Mouse (Mus musculus) C2C12 (cell line): ENCODE results near the gene Dazap2. TPM values are rescaled to one million over a fixed set of nuclear protein-coding genes. Genes with fewer than 3 reads are reported as not detected.
A peak's percentile ranks its signal among the peaks of the same experiment; 100 is the strongest.

Experiments used
- H3K27me3 ChIP-seq: one replicate; pipeline ENCODE4 v1.6.1; 2011; ENCODE audit not compliant: control insufficient read depth, insufficient read depth, insufficient read length
- H3K36me3 ChIP-seq: one replicate; pipeline ENCODE4 v1.6.1; 2011; ENCODE audit not compliant: control insufficient read depth, insufficient read depth
- H3K4me3 ChIP-seq: one replicate; pipeline ENCODE4 v1.5.1; 2011; ENCODE audit warnings: mild to moderate bottlenecking, control low read depth; ENCODE audit not compliant: poor library complexity, insufficient read depth, severe bottlenecking
- H3K79me2 ChIP-seq: one replicate; pipeline ENCODE4 v1.6.1; 2011; ENCODE audit not compliant: control insufficient read depth, insufficient read depth
- H3K79me3 ChIP-seq: one replicate; pipeline ENCODE4 v1.6.1; 2011; ENCODE audit warnings: low read depth, control low read depth
- H3ac ChIP-seq: one replicate; pipeline ENCODE3; 2011; ENCODE audit warnings: low read depth; ENCODE audit not compliant: control insufficient read depth, insufficient read length
- CEBPB ChIP-seq: IDR thresholded peaks from one replicate; pipeline ENCODE4 v1.6.1; 2011; ENCODE audit warnings: low read depth, mild to moderate bottlenecking, control low read depth, moderate library complexity
- CTCF ChIP-seq: IDR thresholded peaks from one replicate; pipeline ENCODE4 v1.5.1; 2011; ENCODE audit not compliant: control insufficient read depth, insufficient read depth, insufficient read length
- FOSL1 ChIP-seq: IDR thresholded peaks from one replicate; pipeline ENCODE4 v1.8.0; 2011; ENCODE audit warnings: mild to moderate bottlenecking, low read length; ENCODE audit not compliant: poor library complexity, insufficient read depth, severe bottlenecking
- MAX ChIP-seq: IDR thresholded peaks from one replicate; pipeline ENCODE4 v1.6.1; 2011; ENCODE audit warnings: mild to moderate bottlenecking, control low read depth
- MYOD1 ChIP-seq: IDR thresholded peaks from one replicate; pipeline ENCODE4 v1.6.1; 2011; ENCODE audit warnings: low read depth; ENCODE audit not compliant: control insufficient read depth, insufficient read length
- MYOG ChIP-seq: IDR thresholded peaks from one replicate; pipeline ENCODE4 v1.6.1; 2011; ENCODE audit not compliant: control insufficient read depth, insufficient read length; ENCODE audit errors: extremely low read depth
- USF1 ChIP-seq: IDR thresholded peaks from one replicate; pipeline ENCODE4 v1.6.1; 2011; ENCODE audit warnings: low read depth, mild to moderate bottlenecking, control low read depth, moderate library complexity
- polyA plus RNA-seq: library from polyadenylated mRNA; unstranded; fragments of >200 nt; fragmentation: generic; extraction: Trizol; gene quantifications from one replicate; pipeline ENCODE4 v1.2.1, GENCODE M21; 2012; ENCODE audit warnings: missing spikeins

The Dazap2 gene
- polyA plus RNA-seq, 1 experiment, result 142 TPM

GRCm38 (mm10) chr15:100588297-100588696, 26.9 kb upstream of the Dazap2 start:
- Histone ChIP-seq H3K79me2 (no peaks in the 10 kb centered on the region), H3K79me3 (no peaks in the 10 kb centered on the region), H3ac (no peak overlapping the region), H3K27me3 (no peaks in the 10 kb centered on the region), H3K4me3 (no peak overlapping the region), H3K36me3 (no peaks in the 10 kb centered on the region)
- TF ChIP-seq MAX (no peak), USF1 (no peak), CEBPB (no peak), CTCF (no peak), MYOD1 (no peak), FOSL1 (no peak)

GRCm38 (mm10) chr15:100590436-100590835, 24.7 kb upstream of the Dazap2 start:
- Histone ChIP-seq H3K79me2 (no peaks in the 10 kb centered on the region), H3K36me3 (no peaks in the 10 kb centered on the region), H3K79me3 (no peaks in the 10 kb centered on the region), H3ac (no peak overlapping the region), H3K4me3 (no peak overlapping the region), H3K27me3 (no peaks in the 10 kb centered on the region)
- TF ChIP-seq CEBPB (no peak), MAX (no peak), USF1 (no peak), FOSL1 (no peak), CTCF (no peak), MYOG (no peak), MYOD1 (no peak)

GRCm38 (mm10) chr15:100592817-100593216, 22.3 kb upstream of the Dazap2 start:
- Histone ChIP-seq H3K4me3 (no peak overlapping the region), H3K36me3 (no peaks in the 10 kb centered on the region), H3K79me3 (no peaks in the 10 kb centered on the region), H3K79me2 (no peaks in the 10 kb centered on the region), H3ac (no peak overlapping the region), H3K27me3 (no peaks in the 10 kb centered on the region)
- no peak for TF ChIP-seq CTCF
- no peak for TF ChIP-seq MYOD1
- TF ChIP-seq MAX, result no peak
- TF ChIP-seq USF1, result no peak
- TF ChIP-seq MYOG, result no peak
- no peak for TF ChIP-seq FOSL1
- TF ChIP-seq CEBPB, result no peak

GRCm38 (mm10) chr15:100598287-100598882, 16.8 kb upstream of the Dazap2 start:
- TF ChIP-seq MAX, result no peak
- TF ChIP-seq USF1, result no peak
- TF ChIP-seq CEBPB, result no peak
- TF ChIP-seq FOSL1, result no peak
- TF ChIP-seq MYOD1, result no peak
- no peak for TF ChIP-seq MYOG
- TF ChIP-seq CTCF, result no peak
- no peaks in the 10 kb centered on the region for H3K79me3 ChIP-seq
- no peak overlapping the region for H3K4me3 ChIP-seq

GRCm38 (mm10) chr15:100598883-100599275, 16.3 kb upstream of the Dazap2 start:
- Histone ChIP-seq H3K4me3 (no peak overlapping the region), H3ac (peak overlapping the region; percentile 36), H3K36me3 (no peaks in the 10 kb centered on the region), H3K79me2 (no peaks in the 10 kb centered on the region), H3K27me3 (peaks cover 4% of the 10 kb centered on the region), H3K79me3 (no peaks in the 10 kb centered on the region)
- TF ChIP-seq CEBPB, result no peak
- TF ChIP-seq MAX, result no peak
- TF ChIP-seq MYOG, result no peak
- TF ChIP-seq MYOD1, result no peak
- no peak for TF ChIP-seq CTCF
- TF ChIP-seq USF1, result no peak

More at GRCm38 (mm10) chr15:100598287-100598882, 16.8 kb upstream of the Dazap2 start:
- no peak overlapping the region for H3ac ChIP-seq
- no peaks in the 10 kb centered on the region for H3K36me3 ChIP-seq
- H3K27me3 ChIP-seq, result peaks cover 4% of the 10 kb centered on the region
- no peaks in the 10 kb centered on the region for H3K79me2 ChIP-seq
